Mouse (Mus musculus) ES-E14 (cell line): Measurements from ENCODE around the gene Eif3l.

ENCODE experiments used
- CHD2 ChIP-seq: IDR thresholded peaks from 2 replicates; pipeline ENCODE4 v1.6.1; 2014; ENCODE audit warnings: mild to moderate bottlenecking, low read depth, low read length, inconsistent platforms
- HCFC1 ChIP-seq: IDR thresholded peaks from 2 replicates; pipeline ENCODE4 v1.6.1; 2012; ENCODE audit warnings: low read length, inconsistent platforms, borderline replicate concordance; ENCODE audit not compliant: insufficient read depth
- ZNF384 ChIP-seq: IDR thresholded peaks from 2 replicates; pipeline ENCODE4 v1.6.1; 2012; ENCODE audit warnings: low read depth, low read length, inconsistent platforms

DNA sequence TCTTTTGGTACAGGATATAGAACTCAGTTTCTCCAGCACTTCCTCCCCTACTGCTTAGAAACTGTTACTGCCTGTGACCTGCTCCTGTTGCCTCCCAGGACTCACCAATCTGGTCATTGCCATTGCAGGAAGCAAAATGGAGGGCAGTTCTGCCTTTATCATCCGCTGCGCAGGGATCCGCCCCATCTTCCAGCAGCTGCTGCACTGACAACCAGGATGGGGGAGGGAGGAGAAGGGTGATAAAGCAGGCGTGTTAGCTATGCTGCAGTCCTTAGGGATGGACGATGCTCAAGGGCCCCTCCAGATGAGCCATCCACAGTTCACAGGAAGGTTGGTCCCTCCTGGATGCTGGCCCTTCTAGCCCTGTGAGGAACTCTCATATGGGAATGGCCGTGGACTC lies 17.1 kb upstream of the Eif3l start:
- TF ChIP-seq ZNF384 = no peak
- no peak for TF ChIP-seq CHD2
- TF ChIP-seq HCFC1 = no peak
